Mouse (Mus musculus): ENCODE measurements around the gene Nrxn3.

DNA sequence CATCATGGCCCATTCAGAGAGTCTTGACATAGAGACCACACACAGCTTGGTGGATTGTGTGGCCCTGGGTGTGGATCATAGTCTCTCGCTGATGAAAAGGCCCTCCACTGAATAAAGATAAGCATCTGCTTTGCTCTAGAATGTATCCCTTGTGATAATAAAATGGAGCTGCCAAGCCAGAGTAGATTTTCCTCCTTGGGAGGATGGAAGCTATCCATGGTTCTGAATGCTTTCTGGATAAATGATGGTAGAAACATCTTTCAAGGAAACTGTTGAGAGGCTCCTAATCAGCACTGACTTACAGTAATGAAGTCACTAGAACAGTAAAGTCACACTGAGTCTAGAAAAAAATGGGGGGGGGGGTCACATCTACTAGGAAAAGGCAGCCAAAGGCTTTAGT, 989.1 kb downstream of the Nrxn3 start:
- no peak for TF ChIP-seq POLR2A (IDR thresholded peaks at IDR 0.05; ENCODE audit: insufficient read length, low read depth)
- TF ChIP-seq MYOG (IDR thresholded peaks at IDR 0.05; ENCODE audit: control insufficient read depth in 1 of 3, insufficient read depth in 1 of 3, insufficient read length in 2 of 3, low read depth in 2 of 3): no peak
- no peak for TF ChIP-seq MAX (IDR thresholded peaks at IDR 0.05; ENCODE audit: low read depth)
- TF ChIP-seq REST (IDR thresholded peaks at IDR 0.05; ENCODE audit: insufficient read depth, insufficient read length): no peak
- no peak for TF ChIP-seq E2F4 (IDR thresholded peaks at IDR 0.05; ENCODE audit: insufficient read depth)
- no peak for TF ChIP-seq POLR2AphosphoS2 (IDR thresholded peaks at IDR 0.05; ENCODE audit: insufficient read length, low read depth)
- no peak for TF ChIP-seq MYOD1 (IDR thresholded peaks at IDR 0.05; ENCODE audit: control insufficient read depth in 1 of 3, insufficient read length in 2 of 3, low read depth in 2 of 3)
- TF ChIP-seq TCF12 (IDR thresholded peaks at IDR 0.05; ENCODE audit: insufficient read depth, poor library complexity, severe bottlenecking): no peak
- TF ChIP-seq USF1 (IDR thresholded peaks at IDR 0.05; ENCODE audit: low read depth): no peak
- TF ChIP-seq SRF (IDR thresholded peaks at IDR 0.05; ENCODE audit: control insufficient read depth, insufficient read length, low read depth): no peak
